Mouse (Mus musculus): Measurements from ENCODE around the gene Secisbp2.
"Not testable (repeated sequence)": the region's sequence is repeated elsewhere in the genome, so short reads cannot be mapped to it uniquely, and the experiment has no call there.

The Secisbp2 gene

DNA sequence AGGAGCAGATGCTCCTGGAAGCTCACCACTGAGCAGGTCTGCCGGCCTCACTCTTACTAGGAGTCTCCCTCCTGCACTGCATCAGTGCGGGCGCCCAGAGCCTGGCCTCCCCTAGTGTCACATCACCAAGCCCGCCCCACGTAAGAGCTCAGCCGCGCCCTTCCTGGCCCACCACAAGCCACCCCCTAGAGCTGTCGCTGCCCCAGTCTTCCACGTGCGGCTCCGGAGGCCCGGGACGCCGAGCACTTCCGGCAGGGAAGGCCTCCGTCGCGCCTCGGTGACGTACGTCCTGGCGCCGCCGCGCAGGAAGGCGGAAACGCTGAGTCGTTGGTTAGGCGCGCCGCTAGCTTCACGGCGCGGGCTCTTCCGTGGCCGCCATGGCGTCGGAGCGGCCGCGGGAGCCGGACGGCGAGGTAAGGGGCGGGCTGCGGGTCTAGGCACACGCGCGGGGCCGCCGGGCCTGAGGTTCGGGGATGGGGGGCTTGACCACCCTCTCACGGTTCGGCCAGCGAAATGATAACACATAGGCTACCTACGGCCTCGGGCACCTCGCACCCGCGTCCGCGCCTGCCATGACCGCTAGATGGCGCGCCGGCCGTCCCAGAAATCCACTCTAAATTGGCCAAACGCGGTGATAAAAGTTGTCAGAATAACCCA lies at the start of gene Secisbp2:
Secisbp2 (plus strand) TSS at position 290 of the 657 bp plus-strand sequence.
- DNase-seq = peak; percentile 93

GRCm38 (mm10) chr13:51602764-51603163 lies 48.7 kb upstream of the Secisbp2 start:
- no peak for DNase-seq

DNA sequence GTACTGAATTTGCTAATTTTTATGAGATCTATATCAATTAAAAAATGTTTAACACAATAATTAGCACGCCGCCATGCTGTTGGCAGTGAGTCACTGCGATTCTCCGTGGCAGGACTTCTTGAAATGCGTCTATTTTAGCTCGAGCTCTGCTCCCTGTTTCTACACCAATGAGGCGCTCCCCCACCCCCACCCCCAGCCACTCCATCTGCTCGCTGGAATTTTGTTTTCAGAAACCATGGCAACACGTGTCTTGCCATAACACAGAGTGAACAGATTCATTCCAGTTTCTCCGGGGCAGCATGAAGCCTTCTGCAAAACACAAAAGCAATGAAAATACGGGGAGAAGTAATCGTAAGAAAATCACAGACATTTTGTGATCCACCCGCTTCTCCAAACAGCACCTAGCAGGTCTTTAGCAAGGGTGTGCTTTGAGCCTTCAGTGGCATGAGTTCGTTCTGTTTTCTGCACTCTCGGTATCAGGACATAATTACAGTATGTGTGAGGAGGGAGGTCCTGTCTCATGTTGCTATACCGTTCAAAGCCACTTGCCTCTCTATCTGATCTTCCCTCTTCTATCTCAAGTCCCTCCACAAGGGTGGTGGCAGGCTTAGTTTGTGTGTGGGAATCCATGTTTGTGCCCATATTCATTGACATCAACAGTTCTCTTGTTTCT lies 48.1 kb upstream of the Secisbp2 start:
- DNase-seq = no peak

DNA sequence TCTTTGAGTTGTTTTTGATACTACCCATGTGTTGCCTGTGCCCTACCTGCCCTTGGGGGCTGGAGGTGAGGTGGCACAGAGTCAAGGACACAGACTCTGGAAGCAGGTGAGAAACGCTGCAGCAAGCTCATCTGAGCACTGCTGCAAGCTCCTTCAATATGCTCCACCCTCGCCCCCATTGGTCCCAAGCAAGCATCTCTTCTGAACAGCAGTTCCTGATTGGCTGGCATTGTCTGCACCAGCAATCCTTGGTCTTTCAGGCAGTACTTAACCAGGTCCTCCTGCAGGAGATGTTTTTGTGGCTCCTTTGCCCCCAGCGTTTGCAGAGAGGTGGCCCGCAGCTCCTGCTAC lies 47.6 kb upstream of the Secisbp2 start:
- DNase-seq = no peak

GRCm38 (mm10) chr13:51609231-51609630 lies 42.3 kb upstream of the Secisbp2 start:
- no peak for DNase-seq

DNA sequence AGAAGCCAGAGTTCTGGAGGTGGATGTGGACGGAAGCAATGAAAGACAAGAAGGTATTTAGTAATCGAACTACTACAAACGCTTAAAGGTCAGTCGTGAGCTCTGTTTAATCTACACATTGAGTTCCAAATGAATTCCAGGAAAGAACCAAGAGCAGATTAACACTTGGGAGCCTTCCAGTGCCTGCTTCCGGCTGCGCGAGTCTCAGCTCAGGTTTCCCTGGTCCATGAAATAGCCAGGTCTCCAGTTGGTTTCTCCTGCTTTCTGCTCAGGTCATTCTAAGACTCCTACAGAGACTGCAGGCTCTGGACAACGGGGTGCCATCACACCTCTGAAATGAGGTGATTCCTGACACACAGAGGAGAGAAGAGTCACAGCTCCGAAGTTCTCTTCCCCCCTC lies 40.4 kb upstream of the Secisbp2 start:
- DNase-seq = no peak

- DNase-seq = no peak
These were observed 40.0 kb upstream of the Secisbp2 start for GRCm38 (mm10) chr13:51611500-51611899.

DNA sequence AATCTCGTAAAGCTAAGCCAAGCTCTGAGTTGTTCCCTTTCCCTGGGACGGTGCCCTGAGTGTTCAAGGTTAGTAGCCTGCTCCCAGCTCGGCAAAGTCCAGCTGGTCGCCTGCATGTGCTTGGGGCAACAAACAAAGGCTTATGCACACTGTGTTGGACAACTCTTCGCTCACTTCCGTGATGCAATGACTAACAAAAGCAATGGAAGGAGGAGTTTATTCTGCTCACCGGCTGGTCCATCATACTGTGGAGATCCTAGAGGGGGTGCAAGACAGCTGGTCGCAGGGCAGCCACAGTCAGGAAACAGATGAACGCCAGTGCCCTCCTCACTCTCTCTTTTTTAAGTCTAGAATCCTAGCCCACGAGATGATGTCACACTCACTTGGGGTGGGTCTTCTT lies 35.7 kb upstream of the Secisbp2 start:
- DNase-seq = no peak

DNA sequence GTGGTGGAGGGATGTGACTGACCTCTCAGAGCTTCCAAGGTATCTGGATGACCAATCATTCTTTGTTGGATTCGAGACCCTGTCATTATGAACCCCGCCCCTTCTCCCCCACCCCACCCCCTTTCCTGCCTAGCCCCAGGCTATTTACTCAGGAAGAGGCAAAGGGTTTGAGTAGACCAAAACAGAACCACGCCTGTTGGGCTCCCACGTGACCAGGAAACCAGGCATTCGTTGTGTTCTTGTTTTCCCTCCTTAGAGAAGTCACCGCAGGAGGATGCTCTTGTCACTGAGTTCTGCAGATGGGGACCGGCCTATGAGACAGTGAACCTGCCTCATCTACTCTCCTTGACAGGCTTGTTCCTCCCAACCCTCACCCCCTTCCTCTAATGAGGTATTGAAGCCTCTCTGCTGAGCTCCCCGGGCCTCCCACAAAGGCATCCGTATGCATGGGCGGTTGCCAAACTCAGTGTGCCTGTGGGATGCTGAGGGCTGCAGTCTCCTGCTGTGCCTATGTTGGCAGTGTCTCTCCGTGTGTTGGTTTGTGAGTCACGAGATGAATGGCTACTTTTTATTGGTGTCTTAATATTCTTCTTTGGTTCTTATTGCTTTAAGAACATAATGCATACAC lies 35.0 kb upstream of the Secisbp2 start:
- no peak for DNase-seq

- DNase-seq = no peak
These were observed 34.2 kb upstream of the Secisbp2 start for GRCm38 (mm10) chr13:51617306-51617705.

- DNase-seq = no peak
These were observed 33.6 kb upstream of the Secisbp2 start for GRCm38 (mm10) chr13:51617861-51618260.

- no peak for DNase-seq
These were observed 32.9 kb upstream of the Secisbp2 start for GRCm38 (mm10) chr13:51618602-51619001.

- no peak for DNase-seq
These were observed 28.9 kb upstream of the Secisbp2 start for GRCm38 (mm10) chr13:51622626-51623025.

DNA sequence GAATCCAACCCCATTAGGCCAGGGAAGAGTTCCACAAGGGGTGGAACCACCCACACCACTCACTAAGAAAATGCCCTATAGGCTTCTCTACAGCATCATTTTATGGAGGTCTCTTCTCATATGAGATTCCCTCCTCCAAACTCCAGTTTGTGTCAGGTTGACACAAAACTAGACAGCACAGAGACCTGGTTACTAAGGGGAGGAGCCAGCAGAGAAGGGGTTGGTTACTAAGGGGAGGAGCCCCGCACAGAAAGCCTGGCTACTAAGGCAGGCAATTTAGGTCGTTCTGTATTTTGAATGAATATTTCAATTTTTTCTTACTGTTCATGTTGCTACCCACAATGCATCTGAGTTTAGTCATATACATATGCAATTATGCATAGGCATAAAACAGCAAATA lies 27.8 kb upstream of the Secisbp2 start:
- DNase-seq = no peak

GRCm38 (mm10) chr13:51628273-51628848 lies 23.1 kb upstream of the Secisbp2 start:
- DNase-seq = no peak

GRCm38 (mm10) chr13:51631354-51631992 lies 20.0 kb upstream of the Secisbp2 start:
- DNase-seq = no peak

GRCm38 (mm10) chr13:51632560-51633218 lies 18.8 kb upstream of the Secisbp2 start:
- no peak for DNase-seq

DNA sequence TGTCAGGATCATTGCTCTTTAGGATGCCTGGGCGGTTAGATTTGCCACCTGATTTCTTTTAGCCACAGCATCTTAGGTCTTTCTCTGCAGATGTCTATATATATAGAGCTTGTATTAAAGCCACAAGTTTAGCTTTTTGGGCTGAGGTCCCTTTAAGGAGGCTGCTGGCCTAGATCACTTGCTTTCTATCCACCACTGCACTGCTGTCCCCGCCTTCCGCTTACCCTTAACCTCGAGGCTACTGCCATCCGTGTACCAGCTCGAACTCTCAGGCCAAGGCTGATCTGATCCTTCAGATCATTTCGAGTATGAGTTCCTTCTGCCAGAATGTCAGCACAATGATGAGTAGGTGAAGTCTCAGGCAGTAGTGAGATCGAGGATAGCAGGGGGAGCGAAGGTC lies 16.1 kb upstream of the Secisbp2 start:
- DNase-seq = not testable (repeated sequence)

DNA sequence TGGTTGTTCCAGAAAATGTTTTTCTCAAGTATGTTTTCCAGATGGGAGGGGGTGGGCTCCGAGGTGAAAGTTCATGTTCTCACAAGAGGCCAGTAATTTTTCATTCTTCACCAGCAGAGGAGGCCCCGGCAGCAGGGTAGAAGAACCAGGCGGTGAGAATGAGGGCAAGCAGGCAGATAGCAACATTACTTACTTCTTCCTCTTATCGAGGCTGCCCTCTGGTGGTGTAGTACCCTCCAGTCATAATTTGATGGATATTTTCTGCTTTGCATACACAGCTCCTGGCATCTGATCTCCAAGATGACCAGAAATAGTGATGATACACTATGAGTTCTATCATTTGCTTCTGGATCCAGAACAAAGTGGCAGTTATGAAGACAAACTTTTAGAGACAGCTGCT lies 12.5 kb upstream of the Secisbp2 start:
- no peak for DNase-seq

GRCm38 (mm10) chr13:51641424-51641823 lies 10.1 kb upstream of the Secisbp2 start:
- DNase-seq = no peak

DNA sequence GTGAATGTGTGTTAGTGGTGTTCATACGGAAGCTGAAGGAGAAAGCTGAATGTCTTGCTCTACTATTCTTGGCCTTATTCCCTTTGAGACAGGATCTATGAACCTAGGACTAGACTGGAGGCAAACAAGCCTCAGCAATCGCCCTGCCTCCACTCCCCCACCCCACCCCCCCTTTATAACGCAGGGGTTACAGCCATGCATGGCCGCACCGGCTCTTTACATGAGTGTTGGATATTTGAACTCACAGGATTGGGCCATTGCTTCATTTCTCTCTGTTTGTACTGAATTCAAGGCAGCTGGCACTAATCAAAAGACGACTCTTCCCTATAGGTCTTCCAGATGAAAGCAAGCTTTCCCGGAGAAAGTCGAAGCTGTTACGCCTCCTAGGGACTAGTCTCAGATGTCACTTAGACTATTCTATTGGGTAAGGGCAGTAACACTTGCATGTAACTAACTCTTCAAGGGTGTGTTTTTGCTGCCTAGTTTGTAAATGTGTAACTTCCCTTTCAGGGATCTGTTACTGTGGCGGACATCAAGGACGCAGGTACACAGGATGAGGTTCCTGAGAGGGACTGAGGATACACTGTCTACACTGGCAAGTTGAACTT lies 9.2 kb upstream of the Secisbp2 start:
- no peak for DNase-seq

All from cerebellum, adult 11-12 months (tissue).